Mouse (Mus musculus): ENCODE results near the gene Actn2.

Gene Actn2

DNA sequence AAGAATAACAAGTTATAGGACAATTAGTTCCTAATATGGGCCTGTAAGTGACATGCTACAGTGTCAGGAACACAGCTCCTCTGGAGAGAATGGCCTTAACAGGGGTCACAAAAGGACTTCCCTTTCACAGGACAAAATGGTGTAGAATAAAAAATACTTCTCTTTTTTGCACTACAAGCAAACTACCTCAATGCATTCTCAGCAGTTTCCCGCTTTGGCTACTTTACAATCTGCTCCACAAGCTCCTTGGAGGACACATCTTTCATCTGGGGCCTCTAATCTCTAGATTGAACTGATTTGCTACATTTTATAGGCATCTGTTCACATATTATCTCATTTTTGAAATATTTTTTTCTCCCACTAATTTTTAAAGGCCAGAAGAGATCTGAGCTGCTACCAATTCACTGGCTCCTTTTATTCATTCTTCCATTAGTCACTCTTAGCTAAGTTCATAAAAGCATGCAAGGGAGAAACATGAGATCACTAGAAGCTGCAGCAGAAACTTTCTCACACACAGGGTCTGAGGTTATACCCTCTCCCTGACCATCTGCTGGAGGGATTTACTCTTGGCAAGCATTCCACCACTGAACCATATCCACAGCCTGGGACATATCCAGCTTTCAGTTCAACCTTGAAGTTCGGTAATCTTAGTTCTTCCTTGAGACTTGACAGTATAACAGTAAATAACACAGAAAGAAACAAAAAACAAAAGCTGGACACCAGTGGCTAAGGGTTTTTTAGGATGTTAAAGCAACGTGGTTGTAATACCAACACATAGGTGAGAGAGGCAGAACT is 84.5 kb downstream of the Actn2 start:
- no peak for DNase-seq

DNA sequence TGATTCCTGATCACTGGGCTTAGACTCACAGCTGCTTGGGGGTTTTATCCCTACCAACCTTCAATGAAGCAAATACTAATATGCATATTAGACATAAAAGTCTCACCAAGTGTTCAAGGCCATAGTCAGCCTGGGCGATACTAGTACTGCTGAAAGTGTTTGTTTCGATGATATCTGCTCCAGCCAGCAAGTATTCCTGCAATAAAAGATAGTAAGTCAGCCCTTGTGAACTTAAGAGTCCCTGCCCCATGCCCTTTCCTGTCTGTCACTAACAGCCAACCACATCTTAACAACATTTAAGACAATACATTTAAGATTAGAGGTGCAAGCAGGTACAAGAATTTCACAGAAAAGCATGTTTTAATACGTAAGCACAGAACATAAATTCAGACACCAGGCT is 90.1 kb downstream of the Actn2 start:
- DNase-seq, result no peak

DNA sequence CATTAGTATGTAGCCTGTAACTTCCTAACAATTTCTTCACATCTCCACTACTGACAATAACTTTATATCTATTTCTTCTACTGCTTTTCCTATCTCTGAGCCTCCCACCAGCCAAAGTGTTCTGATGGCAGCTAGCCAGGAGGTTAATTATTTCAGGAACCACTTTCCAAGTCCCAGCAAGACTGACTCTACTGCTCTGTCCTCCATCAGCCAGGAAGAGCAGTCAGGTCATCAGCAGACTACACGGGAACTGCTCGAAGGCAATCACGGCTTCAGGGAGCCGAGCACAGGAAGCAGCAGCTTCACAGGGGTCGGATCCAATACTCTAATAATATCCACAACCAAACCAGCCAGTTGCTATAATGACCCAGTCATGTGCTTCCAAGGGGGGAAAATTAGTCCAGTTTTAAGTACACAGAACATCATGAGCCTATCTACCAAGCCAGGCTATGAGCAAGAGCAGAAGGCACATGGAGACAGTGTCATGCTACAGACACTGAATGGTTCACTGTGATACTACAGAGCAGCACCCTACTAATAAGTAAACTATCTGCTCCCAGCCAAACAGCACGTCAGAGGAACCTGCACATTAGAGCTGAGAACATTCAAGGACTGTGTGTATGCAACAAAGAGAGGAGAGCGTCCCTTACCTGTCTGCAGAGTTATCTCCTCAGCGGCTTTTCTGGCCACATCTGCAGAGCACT is 91.2 kb downstream of the Actn2 start:
- no peak for DNase-seq

DNA sequence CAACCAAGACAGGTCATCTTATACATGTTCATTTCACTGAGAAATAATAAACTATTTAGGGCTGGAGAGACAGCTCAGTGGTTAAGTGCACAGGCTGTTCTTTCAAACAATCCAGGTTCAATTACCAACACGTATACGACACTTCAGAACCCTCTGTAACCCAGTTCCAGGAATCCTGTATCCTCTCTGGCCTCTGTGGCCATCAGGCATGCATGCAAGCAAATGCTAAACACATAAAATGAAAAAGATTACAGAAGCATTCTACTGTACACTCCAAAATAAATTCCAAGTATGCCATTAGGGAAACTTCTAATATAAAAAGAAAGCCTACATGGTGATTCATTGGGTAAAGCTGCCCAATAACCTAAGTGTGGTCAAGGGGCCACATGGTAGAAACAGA is 94.6 kb downstream of the Actn2 start:
- no peak for DNase-seq

DNA sequence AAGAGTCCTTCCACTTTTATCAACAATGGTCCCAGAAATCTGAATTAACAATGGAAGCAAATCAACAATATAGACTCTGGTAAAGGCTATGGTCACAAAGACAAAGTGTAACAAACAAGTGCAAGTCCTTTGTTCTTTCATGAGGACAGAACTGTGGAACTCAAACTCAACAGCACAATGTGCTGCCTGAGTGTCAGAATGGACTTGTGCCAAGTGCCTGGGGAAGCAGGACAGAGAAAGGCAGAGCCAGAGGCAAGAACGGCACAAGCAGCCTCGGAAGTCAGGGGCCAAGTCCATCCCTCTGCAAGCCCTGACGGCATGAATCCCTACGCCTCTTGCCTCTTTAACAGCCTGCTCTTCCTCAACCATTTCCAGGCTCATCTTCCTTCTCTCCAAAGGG is 96.6 kb downstream of the Actn2 start:
- DNase-seq, result no peak

DNA sequence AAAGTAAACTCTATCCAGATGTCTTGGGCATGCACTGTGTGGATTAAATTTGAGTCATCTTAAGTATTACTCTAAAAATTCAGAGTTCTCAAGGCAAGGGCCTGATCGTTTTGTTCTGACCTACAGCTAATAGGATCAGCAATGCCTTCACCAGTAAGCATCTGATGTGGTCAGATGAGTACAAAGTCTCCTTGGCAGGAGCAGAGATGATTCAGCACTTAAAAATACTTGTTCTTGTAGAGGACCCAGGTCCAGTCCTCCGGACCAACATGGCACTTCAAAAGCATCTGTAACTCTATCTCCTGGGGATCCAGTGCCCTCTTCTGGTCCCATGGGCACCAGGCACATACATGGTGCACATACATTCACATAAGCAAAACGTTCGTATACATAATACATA is 108.4 kb downstream of the Actn2 start:
- no peak for DNase-seq

DNA sequence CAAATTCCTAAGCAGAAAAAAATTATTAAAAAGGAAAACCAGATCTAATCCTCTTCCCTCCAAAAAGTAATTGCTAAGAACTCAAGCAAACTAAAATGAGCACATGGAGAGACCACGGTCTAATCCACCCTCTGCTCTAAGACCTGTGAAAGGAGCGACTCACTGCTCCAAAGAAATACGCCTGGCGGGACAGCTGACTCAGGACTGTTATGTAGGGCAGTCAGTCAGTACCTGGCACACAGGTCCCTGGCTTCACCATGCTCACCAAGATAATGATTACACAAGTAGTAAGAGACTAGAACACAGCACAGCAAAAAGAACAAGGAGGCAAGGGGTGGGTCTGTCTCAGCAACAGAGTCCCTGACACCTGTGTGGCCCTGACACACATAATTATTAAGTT is 112.3 kb downstream of the Actn2 start:
- DNase-seq, result no peak

DNA sequence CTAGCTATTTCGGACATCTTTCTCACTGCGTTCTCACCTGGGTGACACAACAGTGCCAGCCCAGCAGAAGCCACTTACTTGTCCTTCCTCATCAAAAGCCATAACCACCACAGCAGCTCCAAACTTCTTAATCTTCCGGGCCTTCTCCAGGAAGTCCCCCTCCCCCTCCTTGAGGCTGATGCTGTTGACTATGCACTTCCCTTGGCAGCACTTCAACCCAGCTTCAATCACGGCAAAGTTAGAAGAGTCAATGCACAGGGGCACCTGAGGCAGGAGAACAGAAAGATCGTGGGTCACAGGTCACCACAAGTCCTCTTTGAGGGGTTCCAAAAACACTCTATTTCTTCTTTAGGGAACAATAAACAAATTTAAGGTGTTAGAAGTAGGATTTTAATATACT is 113.0 kb downstream of the Actn2 start:
- no peak for DNase-seq

All from right cerebral cortex, postnatal 25 days (tissue).